Mouse (Mus musculus): Measurements from ENCODE around the gene Sdcbp2. TPM values are rescaled to one million over a fixed set of nuclear protein-coding genes. Genes with fewer than 3 reads are reported as not detected.
A peak's percentile ranks its signal among the peaks of the same experiment; 100 is the strongest.

The Sdcbp2 gene
- not detected in 2 replicates for total RNA-seq (2014; fragmentation: Nextera tagmentation)
- total RNA-seq (2017), result not detected in 2 replicates
- 0.04 and 0.06 TPM in 2 replicates for polyA plus RNA-seq (2012)

DNA sequence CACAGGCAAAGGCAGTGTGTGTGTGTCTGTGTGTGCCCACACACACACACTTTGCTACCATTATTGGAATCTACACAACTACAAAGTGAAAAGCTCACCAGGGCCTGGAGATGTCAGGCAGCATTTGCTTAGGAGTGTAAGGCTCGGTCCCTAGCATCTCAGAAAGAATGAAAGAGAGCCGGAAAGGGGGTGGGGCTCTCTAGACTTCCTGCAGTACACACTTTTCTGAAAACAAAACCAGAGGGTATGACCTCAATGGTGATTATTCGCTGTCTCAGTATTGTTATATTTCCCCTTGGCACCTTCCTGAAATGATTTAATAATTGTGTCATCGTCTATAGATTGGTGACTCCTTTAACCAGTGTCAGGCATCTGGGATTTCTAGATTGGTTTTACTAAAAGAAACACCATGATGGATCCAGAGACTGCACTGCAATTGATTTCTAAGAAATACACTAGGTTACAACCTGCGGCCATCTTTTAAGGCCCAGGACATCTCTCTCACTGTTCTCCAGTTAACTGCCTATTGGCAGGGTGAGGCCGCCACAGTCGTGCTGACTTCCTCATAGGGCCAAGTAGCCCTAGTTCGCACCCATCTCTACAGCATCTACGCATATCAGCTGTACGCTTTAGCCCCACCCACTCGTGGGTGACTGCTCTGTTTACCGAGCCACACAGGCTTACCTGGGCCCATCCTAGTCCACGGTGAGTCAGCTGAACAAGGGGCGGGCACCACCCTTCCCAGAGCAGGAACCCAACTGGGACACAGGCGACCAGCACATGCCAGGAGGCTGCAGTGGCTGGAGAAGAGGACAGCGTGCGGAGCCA is at the start of gene Sdcbp2:
Gene Sdcbp2 (plus strand): TSS at position 750 of the 828 bp plus-strand sequence.
- DNase-seq (ENCODE audit: low spot score) (no peak), ATAC-seq (ENCODE audit: extremely low read depth, insufficient number of reproducible peaks, low FRiP score, poor library complexity, severe bottlenecking) (no peak)
- peaks cover 3% of the 10 kb centered on the region for H3K4me1 ChIP-seq (ENCODE audit: insufficient read depth, low read depth, low read length)
- peaks cover 15% of the 10 kb centered on the region for H3K27me3 ChIP-seq (ENCODE audit: insufficient read depth, low read length)
- peaks cover 2% of the 10 kb centered on the region for H3K36me3 ChIP-seq (replicated peaks)
- H3K9me3 ChIP-seq (replicated peaks), result no peaks in the 10 kb centered on the region
- no peak within 1 kb of the TSS for H3K4me3 ChIP-seq (ENCODE audit: low read depth, low read length)
- TF ChIP-seq GATA1 (IDR thresholded peaks at IDR 0.05; ENCODE audit: borderline replicate concordance, low read length), result no peak
- TF ChIP-seq CTCF (IDR thresholded peaks at IDR 0.05; ENCODE audit: low read depth, low read length), result no peak
- TF ChIP-seq TAL1 (conservative IDR thresholded peaks at IDR 0.05; ENCODE audit: low read depth, low read length), result no peak
- TF ChIP-seq POLR2AphosphoS5 (IDR thresholded peaks at IDR 0.05; ENCODE audit: insufficient replicate concordance, low read depth, low read length), result no peak
- TF ChIP-seq GATA2 (IDR thresholded peaks at IDR 0.05; ENCODE audit: borderline replicate concordance, low read depth, low read length), result no peak

DNA sequence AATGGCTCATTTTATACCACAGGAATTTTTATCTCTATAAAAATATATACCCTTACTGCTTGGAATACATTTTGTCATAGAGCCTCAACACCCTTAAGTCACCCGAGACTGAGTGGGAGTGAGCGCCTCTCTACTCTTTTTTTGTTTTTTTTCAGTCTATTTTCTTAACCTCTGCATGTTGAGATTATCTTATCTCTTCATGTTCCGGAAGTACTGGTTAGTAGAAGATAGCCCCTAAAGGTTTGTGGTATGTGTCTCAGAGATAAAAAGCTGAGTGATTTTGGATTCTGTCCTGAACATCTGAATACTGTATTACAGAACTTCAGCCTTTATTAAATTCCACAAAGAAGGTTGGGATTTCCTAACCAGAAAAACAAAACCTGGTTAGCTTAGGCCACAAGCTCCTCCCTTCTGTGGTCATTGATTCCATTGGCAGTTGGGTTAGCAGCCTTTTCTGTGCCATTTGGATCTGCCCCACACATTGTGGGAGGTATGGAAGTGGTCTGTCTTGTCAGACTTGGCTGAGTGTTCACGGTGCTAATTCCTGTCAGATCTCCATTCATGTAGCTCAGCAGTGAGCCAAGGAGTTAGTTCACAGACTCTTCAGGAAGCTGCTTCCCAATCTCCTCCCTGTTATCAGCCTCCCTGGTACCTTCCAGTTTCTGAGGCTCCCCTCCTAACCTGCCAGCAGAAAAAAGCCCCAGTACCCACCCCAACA is 47.9 kb upstream of the Sdcbp2 start:
- Histone ChIP-seq H3K4me3 (ENCODE audit: low read depth, low read length) (peak overlapping the region; percentile 10; the same call in 1 of the 2 replicates), H3K4me1 (ENCODE audit: insufficient read depth, low read depth, low read length) (peaks cover 40% of the 10 kb centered on the region), H3K36me3 (replicated peaks) (peaks cover 10% of the 10 kb centered on the region), H3K9me3 (replicated peaks) (no peaks in the 10 kb centered on the region), H3K27me3 (ENCODE audit: insufficient read depth, low read length) (peaks cover 36% of the 10 kb centered on the region)
- DNase-seq (ENCODE audit: low spot score) (no peak), ATAC-seq (ENCODE audit: extremely low read depth, insufficient number of reproducible peaks, low FRiP score, poor library complexity, severe bottlenecking) (peak; percentile 92)
- TF ChIP-seq GATA1 (IDR thresholded peaks at IDR 0.05; ENCODE audit: borderline replicate concordance, low read length), result no peak
- no peak for TF ChIP-seq POLR2AphosphoS5 (IDR thresholded peaks at IDR 0.05; ENCODE audit: insufficient replicate concordance, low read depth, low read length)
- no peak for TF ChIP-seq GATA2 (IDR thresholded peaks at IDR 0.05; ENCODE audit: borderline replicate concordance, low read depth, low read length)
- TF ChIP-seq CTCF (IDR thresholded peaks at IDR 0.05; ENCODE audit: low read depth, low read length), result no peak
- peak; percentile 85 for TF ChIP-seq TAL1 (conservative IDR thresholded peaks at IDR 0.05; ENCODE audit: low read depth, low read length)

DNA sequence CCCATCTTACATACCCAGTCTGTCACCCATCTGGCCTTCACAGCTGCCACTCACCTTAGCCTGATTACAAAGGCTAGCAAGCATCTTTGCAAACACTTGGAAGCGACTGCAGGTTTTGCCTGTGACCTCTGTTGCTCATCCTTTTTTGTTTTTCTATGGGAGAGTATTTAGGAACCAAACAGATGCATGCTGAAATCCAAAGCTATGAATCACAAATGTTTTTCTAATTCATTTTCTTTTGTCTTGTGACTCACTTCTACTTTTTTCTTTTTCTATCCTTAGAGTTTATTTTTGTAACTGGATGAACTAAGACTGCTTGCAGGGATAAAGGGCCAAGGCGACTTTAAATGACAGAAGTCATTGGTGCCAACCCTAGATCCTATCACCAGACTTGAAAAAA is 46.9 kb upstream of the Sdcbp2 start:
- ATAC-seq (ENCODE audit: extremely low read depth, insufficient number of reproducible peaks, low FRiP score, poor library complexity, severe bottlenecking) (no peak), DNase-seq (ENCODE audit: low spot score) (no peak)
- Histone ChIP-seq H3K4me1 (ENCODE audit: insufficient read depth, low read depth, low read length) (peaks cover 50% of the 10 kb centered on the region), H3K27me3 (ENCODE audit: insufficient read depth, low read length) (peaks cover 41% of the 10 kb centered on the region), H3K4me3 (ENCODE audit: low read depth, low read length) (no peak overlapping the region), H3K9me3 (replicated peaks) (no peaks in the 10 kb centered on the region), H3K36me3 (replicated peaks) (peaks cover 6% of the 10 kb centered on the region)
- TF ChIP-seq TAL1 (conservative IDR thresholded peaks at IDR 0.05; ENCODE audit: low read depth, low read length), result no peak
- no peak for TF ChIP-seq GATA2 (IDR thresholded peaks at IDR 0.05; ENCODE audit: borderline replicate concordance, low read depth, low read length)
- TF ChIP-seq GATA1 (IDR thresholded peaks at IDR 0.05; ENCODE audit: borderline replicate concordance, low read length), result no peak
- no peak for TF ChIP-seq CTCF (IDR thresholded peaks at IDR 0.05; ENCODE audit: low read depth, low read length)
- no peak for TF ChIP-seq POLR2AphosphoS5 (IDR thresholded peaks at IDR 0.05; ENCODE audit: insufficient replicate concordance, low read depth, low read length)

DNA sequence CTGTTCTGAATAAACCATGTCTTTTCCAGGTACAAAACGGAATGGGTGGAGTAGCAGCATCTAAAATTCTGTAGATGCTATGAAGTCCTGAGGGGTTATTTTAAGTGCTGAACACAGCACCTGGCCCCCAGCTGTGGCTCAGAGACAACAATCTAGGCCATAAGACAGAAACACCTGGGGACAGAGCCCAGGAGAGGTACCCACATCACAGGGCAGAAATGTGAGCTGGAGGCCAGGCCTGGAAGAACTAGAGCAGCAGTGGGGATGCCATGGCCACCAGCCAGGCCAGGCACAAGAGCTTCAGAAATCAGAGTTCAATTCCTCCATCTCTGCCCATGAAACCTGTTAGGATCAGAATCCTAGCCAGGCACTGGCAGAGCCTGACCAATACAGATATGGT is 44.4 kb upstream of the Sdcbp2 start:
- Histone ChIP-seq H3K27me3 (ENCODE audit: insufficient read depth, low read length) (peaks cover 50% of the 10 kb centered on the region), H3K4me3 (ENCODE audit: low read depth, low read length) (no peak overlapping the region), H3K9me3 (replicated peaks) (no peaks in the 10 kb centered on the region), H3K4me1 (ENCODE audit: insufficient read depth, low read depth, low read length) (peaks cover 71% of the 10 kb centered on the region), H3K36me3 (replicated peaks) (no peaks in the 10 kb centered on the region)
- no peak for ATAC-seq (ENCODE audit: extremely low read depth, insufficient number of reproducible peaks, low FRiP score, poor library complexity, severe bottlenecking)
- DNase-seq (ENCODE audit: low spot score), result no peak
- TF ChIP-seq GATA2 (IDR thresholded peaks at IDR 0.05; ENCODE audit: borderline replicate concordance, low read depth, low read length) (no peak), POLR2AphosphoS5 (IDR thresholded peaks at IDR 0.05; ENCODE audit: insufficient replicate concordance, low read depth, low read length) (no peak), GATA1 (IDR thresholded peaks at IDR 0.05; ENCODE audit: borderline replicate concordance, low read length) (no peak), CTCF (IDR thresholded peaks at IDR 0.05; ENCODE audit: low read depth, low read length) (no peak), TAL1 (conservative IDR thresholded peaks at IDR 0.05; ENCODE audit: low read depth, low read length) (no peak)

DNA sequence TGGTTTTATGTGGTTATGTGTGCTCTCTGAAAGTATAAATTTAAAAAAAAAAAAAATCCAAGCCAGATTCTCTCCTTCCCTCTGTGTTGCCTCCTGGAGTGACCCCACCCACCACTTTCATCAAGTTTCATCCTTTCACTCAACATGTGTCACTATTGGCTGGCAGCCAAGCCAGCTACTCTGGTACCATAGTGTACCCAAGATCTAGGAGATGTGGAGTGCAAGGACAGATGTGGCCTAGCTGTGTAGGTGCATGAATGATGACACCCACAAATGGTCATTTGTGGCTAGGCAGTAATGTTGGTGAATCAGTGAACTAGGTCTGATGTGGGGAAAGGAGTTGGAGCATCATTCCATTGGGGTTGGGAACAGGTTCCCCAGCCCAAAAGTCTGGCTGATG is 43.3 kb upstream of the Sdcbp2 start:
- ATAC-seq (ENCODE audit: extremely low read depth, insufficient number of reproducible peaks, low FRiP score, poor library complexity, severe bottlenecking) (no peak), DNase-seq (ENCODE audit: low spot score) (no peak)
- no peak overlapping the region for H3K4me3 ChIP-seq (ENCODE audit: low read depth, low read length)
- peaks cover 73% of the 10 kb centered on the region for H3K4me1 ChIP-seq (ENCODE audit: insufficient read depth, low read depth, low read length)
- peaks cover 50% of the 10 kb centered on the region for H3K27me3 ChIP-seq (ENCODE audit: insufficient read depth, low read length)
- no peaks in the 10 kb centered on the region for H3K9me3 ChIP-seq (replicated peaks)
- no peak for TF ChIP-seq POLR2AphosphoS5 (IDR thresholded peaks at IDR 0.05; ENCODE audit: insufficient replicate concordance, low read depth, low read length)
- no peak for TF ChIP-seq CTCF (IDR thresholded peaks at IDR 0.05; ENCODE audit: low read depth, low read length)
- TF ChIP-seq GATA1 (IDR thresholded peaks at IDR 0.05; ENCODE audit: borderline replicate concordance, low read length), result no peak
- TF ChIP-seq GATA2 (IDR thresholded peaks at IDR 0.05; ENCODE audit: borderline replicate concordance, low read depth, low read length), result no peak
- TF ChIP-seq TAL1 (conservative IDR thresholded peaks at IDR 0.05; ENCODE audit: low read depth, low read length), result no peak
- no peaks in the 10 kb centered on the region for H3K36me3 ChIP-seq (replicated peaks)
